Mouse (Mus musculus) ES-E14 (cell line): Measurements from ENCODE around the gene Gdf10.

Source experiments
- HCFC1 ChIP-seq: IDR thresholded peaks from 2 replicates; pipeline ENCODE4 v1.6.1; 2012; ENCODE audit warnings: low read length, inconsistent platforms, borderline replicate concordance; ENCODE audit not compliant: insufficient read depth
- MAFK ChIP-seq: IDR thresholded peaks from 2 replicates; pipeline ENCODE4 v1.6.1; 2014; ENCODE audit warnings: mild to moderate bottlenecking, low read depth, low read length, inconsistent platforms; ENCODE audit not compliant: insufficient read depth
- ZC3H11A ChIP-seq: IDR thresholded peaks from 2 replicates; pipeline ENCODE4 v1.6.1; 2012; ENCODE audit warnings: low read depth, mild to moderate bottlenecking, inconsistent platforms, low read length, borderline replicate concordance
- ZNF384 ChIP-seq: IDR thresholded peaks from 2 replicates; pipeline ENCODE4 v1.6.1; 2012; ENCODE audit warnings: low read depth, low read length, inconsistent platforms

- TF ChIP-seq MAFK (no peak), ZC3H11A (no peak), ZNF384 (no peak), HCFC1 (no peak)
Observed at GRCm38 (mm10) chr14:33895777-33896176, 27.6 kb upstream of the Gdf10 start.
